Mouse (Mus musculus): ENCODE results near the gene Kantr. TPM values are rescaled to one million over a fixed set of nuclear protein-coding genes. Genes with fewer than 3 reads are reported as not detected.

Gene Kantr
- polyA plus RNA-seq (2012; ENCODE audit: insufficient read depth, insufficient read length, low replicate concordance, missing spikeins), result not detected in 2 replicates

DNA sequence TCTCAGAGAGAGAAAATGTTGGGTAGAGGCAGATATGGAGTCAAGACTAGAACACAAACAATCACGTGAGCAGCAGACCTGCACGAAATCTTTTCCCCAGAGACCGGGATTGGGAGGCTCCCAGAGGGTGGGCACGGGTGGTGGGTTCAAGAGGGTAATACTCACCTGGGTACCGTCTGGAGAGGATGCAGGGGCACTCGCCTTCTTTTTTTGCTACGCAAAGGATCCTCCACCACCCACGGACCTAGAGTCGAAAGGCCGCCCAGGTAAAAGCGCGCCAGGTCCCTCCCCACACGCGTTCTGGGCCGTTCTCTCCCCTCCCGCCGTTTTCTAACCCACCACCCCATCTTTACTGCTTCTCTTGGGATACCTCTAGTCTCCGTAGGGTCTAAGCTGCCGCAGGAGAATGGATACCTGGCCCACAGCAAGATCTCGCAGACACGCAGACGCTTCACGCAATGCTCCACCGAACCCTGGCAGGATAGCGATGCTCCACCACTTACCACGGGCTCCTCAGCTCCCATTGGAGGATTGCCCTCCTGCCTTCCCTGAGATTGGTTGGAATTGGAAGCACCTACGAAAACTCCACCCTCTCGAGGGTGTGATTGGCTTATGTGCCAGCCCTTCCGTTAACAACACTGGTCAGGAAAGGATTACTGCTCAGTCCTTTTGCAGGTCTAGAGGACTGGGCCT lies at the start of gene Kantr:
TSS of gene Kantr (minus strand) at position 500 of the 693 bp plus-strand sequence.
- peak within 1 kb of the TSS; percentile 49 for H3K4me3 ChIP-seq (ENCODE audit: insufficient read depth, low read depth, low read length)
- no peak within 1 kb of the TSS for H3K27ac ChIP-seq (ENCODE audit: insufficient read depth, low read depth, low read length)
- 10% methylated on average over 29 of the region's 29 CpGs for WGBS
- TF ChIP-seq CTCF (IDR thresholded peaks at IDR 0.05; ENCODE audit: insufficient read depth, low read depth, low read length) (no peak), POLR2A (IDR thresholded peaks at IDR 0.05; ENCODE audit: insufficient read depth, low read depth, low read length) (0 out of 2 replicates have a peak, but pooled peaks have one; percentile 32)
- no peaks in the 10 kb centered on the region for H3K4me1 ChIP-seq (ENCODE audit: control insufficient read depth, insufficient read depth, low read length)

DNA sequence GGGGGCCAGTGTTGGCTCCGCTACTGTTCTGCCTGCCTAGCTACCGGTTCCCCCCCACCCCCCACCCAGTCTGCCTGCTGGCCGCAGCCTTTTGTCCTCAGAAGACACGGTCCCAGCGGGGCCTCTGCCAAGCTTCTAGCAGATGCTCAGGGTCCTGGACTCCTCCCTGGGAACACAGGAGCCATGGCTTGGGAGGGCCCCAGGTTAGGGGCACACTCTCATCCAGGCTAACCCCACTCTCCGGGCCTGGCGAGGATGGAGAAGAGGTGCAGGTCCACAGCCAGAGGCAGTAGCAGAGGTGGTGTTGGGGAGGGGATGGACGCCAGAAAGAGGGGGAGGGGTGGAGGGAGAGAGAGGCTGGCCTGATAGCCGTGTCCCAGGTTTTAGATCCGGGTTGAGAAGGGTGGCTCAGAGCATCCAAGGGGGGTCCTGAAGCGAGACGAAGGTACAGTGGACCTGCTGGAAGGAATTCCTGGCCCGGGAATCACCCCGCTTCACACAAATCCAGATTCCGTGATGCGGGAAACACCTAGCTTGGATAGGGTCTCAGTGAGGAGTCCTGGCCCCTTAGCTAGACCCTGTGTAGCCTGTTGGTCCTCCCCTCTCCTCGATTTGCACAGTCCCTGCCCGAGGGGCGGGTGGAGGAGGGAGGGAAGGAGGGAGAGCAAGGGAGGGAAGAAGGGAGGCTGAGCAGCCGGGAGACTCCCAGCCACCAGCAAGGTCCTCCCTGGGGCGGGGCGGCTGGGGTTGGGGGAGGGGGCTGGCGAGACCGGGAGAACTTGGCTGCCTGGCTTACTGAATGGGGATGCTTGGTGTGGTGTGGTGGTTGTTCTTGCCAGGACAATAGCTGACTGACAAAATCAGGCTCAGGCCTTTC lies 41.3 kb upstream of the Kantr start, which contains the start of gene Gpr173:
TSS of gene Gpr173 (minus strand) at position 308 of the 877 bp plus-strand sequence.
- WGBS, result 16% methylated on average over 21 of the region's 24 CpGs
- Histone ChIP-seq H3K4me3 (ENCODE audit: insufficient read depth, low read depth, low read length) (peak within 1 kb of the TSS; percentile 62), H3K27ac (ENCODE audit: insufficient read depth, low read depth, low read length) (peak within 1 kb of the TSS; percentile 98), H3K4me1 (ENCODE audit: control insufficient read depth, insufficient read depth, low read length) (no peaks in the 10 kb centered on the region)
- no peak for TF ChIP-seq POLR2A (IDR thresholded peaks at IDR 0.05; ENCODE audit: insufficient read depth, low read depth, low read length)
- TF ChIP-seq CTCF (IDR thresholded peaks at IDR 0.05; ENCODE audit: insufficient read depth, low read depth, low read length), result no peak

DNA sequence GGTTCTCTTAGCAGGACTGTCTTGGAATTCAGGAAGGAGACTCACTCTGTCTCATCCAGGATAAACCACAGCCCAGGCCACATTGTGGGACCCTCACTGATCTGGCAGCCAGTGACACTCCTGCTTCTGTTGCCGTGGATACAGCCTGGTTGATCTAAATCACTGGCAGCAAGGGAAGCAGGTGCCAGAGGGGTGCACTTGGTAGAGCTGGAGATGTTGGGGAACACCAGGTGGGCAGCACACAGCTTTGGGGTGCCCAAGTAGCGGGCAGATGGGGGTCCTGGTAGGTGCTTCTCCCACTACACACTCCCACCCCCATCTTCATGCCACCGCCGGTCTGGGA lies 40.7 kb upstream of the Kantr start:
- TF ChIP-seq POLR2A (IDR thresholded peaks at IDR 0.05; ENCODE audit: insufficient read depth, low read depth, low read length) (no peak), CTCF (IDR thresholded peaks at IDR 0.05; ENCODE audit: insufficient read depth, low read depth, low read length) (no peak)
- Histone ChIP-seq H3K4me3 (ENCODE audit: insufficient read depth, low read depth, low read length) (peak overlapping the region; percentile 62), H3K27ac (ENCODE audit: insufficient read depth, low read depth, low read length) (no peak overlapping the region), H3K4me1 (ENCODE audit: control insufficient read depth, insufficient read depth, low read length) (no peaks in the 10 kb centered on the region)
- 22% methylated on average over 4 of the region's 4 CpGs for WGBS

DNA sequence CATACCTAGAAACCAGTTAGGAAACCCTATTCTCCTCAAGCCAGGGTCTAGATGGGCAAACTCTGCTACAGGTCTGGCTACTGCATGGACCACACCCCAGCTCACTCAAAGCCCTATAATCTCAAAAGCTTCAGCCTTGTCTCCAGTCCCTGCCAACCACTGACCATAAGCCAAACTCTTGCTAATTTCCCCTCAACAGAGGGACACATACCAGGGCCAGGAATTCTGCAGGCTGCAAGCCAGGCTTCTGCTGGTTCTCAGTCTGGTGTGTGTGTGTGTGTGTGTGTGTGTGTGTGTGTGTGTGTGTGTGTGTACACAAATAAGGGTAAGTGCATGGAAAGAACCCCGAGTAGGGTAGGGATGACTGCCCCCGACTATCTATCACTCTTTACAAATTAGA lies 39.1 kb upstream of the Kantr start:
- Histone ChIP-seq H3K4me1 (ENCODE audit: control insufficient read depth, insufficient read depth, low read length) (no peaks in the 10 kb centered on the region), H3K4me3 (ENCODE audit: insufficient read depth, low read depth, low read length) (no peak overlapping the region), H3K27ac (ENCODE audit: insufficient read depth, low read depth, low read length) (no peak overlapping the region)
- TF ChIP-seq POLR2A (IDR thresholded peaks at IDR 0.05; ENCODE audit: insufficient read depth, low read depth, low read length) (no peak), CTCF (IDR thresholded peaks at IDR 0.05; ENCODE audit: insufficient read depth, low read depth, low read length) (no peak)
- 72% methylated on average over 2 of the region's 2 CpGs for WGBS

DNA sequence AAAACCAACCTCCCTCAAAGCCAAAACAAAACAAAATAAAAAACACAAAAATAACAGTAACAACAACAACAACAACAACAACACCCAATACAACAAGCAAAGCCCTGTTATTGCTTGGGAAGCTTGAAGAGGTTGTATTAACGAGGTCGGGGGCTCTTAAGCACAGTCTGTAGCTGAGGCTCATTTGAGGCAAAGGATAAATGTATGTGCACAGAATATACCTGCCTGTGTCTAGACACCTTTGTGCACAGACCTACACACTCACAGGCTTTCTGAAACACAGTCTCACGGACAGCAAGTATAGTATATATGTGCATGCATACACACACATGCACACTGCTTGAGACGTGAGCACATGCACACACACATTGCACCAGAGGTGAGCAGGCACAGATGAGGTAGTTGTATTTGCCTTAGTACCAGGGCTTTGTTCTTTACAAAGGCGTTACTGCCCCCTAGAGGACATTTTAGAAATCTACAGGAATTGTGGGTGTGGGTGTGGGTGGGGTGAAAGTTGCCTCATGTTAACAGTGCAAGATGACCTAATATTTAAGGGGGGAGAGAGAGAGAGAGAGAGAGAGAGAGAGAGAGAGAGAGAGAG lies 25.4 kb upstream of the Kantr start:
- no peak for TF ChIP-seq CTCF (IDR thresholded peaks at IDR 0.05; ENCODE audit: insufficient read depth, low read depth, low read length)
- no peak for TF ChIP-seq POLR2A (IDR thresholded peaks at IDR 0.05; ENCODE audit: insufficient read depth, low read depth, low read length)
- WGBS, result 19% methylated on average over 5 of the region's 5 CpGs
- Histone ChIP-seq H3K27ac (ENCODE audit: insufficient read depth, low read depth, low read length) (no peak overlapping the region), H3K4me1 (ENCODE audit: control insufficient read depth, insufficient read depth, low read length) (no peaks in the 10 kb centered on the region), H3K4me3 (ENCODE audit: insufficient read depth, low read depth, low read length) (no peak overlapping the region)

DNA sequence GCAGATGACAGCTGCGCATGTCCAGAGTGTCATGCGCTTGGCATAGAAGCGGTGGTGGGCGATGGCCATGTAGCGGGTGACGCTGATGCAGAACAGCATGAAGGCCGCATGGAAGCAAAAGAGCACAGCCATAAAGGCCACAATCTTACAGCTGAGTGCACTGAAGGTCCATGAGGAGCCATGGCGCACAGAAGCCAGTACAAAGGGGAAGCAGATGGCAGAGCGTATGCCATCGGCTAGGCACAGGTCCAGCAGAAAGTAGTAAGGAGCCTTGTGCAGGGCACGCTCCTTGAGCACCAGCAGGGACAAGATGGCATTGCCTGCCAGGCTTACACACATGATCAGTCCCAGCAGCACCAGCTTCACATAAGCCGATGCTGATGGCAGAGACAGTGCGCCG lies 19.7 kb upstream of the Kantr start:
- TF ChIP-seq CTCF (IDR thresholded peaks at IDR 0.05; ENCODE audit: insufficient read depth, low read depth, low read length) (no peak), POLR2A (IDR thresholded peaks at IDR 0.05; ENCODE audit: insufficient read depth, low read depth, low read length) (no peak)
- Histone ChIP-seq H3K4me1 (ENCODE audit: control insufficient read depth, insufficient read depth, low read length) (no peaks in the 10 kb centered on the region), H3K4me3 (ENCODE audit: insufficient read depth, low read depth, low read length) (no peak overlapping the region), H3K27ac (ENCODE audit: insufficient read depth, low read depth, low read length) (no peak overlapping the region)
- 96% methylated on average over 14 of the region's 14 CpGs for WGBS

DNA sequence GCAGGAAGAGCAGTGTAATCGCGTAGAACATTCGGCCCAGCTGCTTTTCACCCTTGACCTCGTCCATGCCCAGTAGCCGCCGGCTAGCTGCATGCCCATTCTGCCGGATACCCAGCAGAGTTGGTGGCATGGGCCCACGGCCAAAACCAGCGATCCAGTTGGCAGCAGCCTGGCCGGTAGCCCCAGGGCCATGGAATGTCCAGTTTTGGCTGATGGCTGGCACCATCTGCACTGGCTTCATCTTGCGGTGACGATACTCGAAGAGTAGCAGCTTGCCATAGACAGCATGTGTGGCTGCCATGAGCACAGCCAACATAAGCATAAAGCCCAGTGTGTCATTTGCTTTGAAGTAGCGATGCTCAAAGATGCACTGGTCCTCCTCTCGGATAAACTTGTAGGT lies 19.3 kb upstream of the Kantr start:
- 78% methylated on average over 15 of the region's 15 CpGs for WGBS
- Histone ChIP-seq H3K27ac (ENCODE audit: insufficient read depth, low read depth, low read length) (no peak overlapping the region), H3K4me1 (ENCODE audit: control insufficient read depth, insufficient read depth, low read length) (no peaks in the 10 kb centered on the region), H3K4me3 (ENCODE audit: insufficient read depth, low read depth, low read length) (no peak overlapping the region)
- TF ChIP-seq CTCF (IDR thresholded peaks at IDR 0.05; ENCODE audit: insufficient read depth, low read depth, low read length), result no peak
- TF ChIP-seq POLR2A (IDR thresholded peaks at IDR 0.05; ENCODE audit: insufficient read depth, low read depth, low read length), result no peak

DNA sequence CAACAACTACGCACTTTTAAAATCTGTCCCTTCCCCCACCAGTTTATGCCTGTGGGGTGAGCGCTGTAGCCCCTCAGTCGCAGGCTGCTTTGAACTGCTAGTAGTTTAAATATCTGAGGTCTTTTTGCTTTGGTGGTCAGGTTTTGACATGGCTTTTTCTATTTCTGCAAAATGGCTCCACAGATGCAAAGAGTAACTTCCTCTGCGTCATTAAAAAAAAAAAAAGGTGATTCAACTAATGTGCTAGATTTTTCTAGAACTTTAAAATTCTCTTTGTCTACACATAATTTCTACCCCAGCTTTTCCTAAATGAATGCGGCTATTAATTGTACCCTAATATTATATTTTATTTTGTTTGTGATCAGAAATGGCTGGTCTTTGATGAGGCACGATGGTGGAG lies 15.6 kb upstream of the Kantr start:
- H3K27ac ChIP-seq (ENCODE audit: insufficient read depth, low read depth, low read length), result peak overlapping the region; percentile 89
- WGBS, result 25% methylated on average over 6 of the region's 6 CpGs
- TF ChIP-seq CTCF (IDR thresholded peaks at IDR 0.05; ENCODE audit: insufficient read depth, low read depth, low read length), result no peak
- TF ChIP-seq POLR2A (IDR thresholded peaks at IDR 0.05; ENCODE audit: insufficient read depth, low read depth, low read length), result 0 out of 2 replicates have a peak, but pooled peaks have one; percentile 9

More for the DNA sequence above, 15.6 kb upstream of the Kantr start:
- H3K4me3 ChIP-seq (ENCODE audit: insufficient read depth, low read depth, low read length), result peak overlapping the region; percentile 74
- H3K4me1 ChIP-seq (ENCODE audit: control insufficient read depth, insufficient read depth, low read length), result peaks cover 5% of the 10 kb centered on the region

Data from olfactory bulb, adult 2 months (tissue).